8 mouse cellular contexts compared by ENCODE assay signal in the genomic region with DNA sequence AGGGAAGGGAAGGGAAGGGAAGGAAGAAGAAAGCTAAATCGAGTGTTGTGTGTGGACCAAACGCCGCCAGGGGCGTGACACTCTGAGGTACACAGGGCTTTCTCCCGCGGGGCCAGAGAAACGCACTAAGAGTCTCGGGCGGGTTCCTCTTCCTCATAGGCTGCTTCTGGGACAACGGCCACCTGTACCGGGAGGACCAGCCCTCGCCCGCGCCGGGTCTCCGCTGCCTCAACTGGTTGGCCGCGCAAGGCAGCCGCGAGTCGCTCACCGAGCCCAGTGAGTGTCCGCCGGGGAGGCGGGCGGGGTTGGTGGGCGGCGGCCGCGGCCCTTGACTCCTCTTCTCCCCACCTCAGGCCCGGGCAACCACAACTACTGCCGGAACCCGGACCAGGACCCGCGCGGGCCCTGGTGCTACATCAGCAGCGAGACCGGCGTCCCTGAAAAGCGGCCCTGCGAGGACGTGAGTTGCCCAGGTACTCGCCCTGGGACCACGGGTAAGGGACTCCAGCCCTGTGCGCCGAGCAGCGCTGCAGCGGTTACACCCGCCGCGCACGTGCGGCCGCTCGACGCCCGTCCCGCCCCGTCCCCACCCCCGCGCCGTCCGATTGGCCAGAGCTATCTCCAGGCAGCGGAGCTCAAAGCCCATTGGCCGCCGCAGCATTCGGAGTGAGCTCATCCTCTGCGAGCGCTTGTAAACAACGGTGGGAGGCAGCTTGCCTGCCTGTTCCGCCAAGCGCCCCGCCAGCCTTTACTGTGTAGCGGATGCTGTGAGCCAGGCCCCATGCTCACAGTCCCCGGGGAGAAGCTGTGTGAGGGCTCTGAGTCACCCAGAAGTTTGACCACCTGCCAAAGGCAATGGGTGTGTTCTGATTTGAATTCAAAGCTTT. TPM values are rescaled to one million over a fixed set of nuclear protein-coding genes. Genes with fewer than 3 reads are reported as not detected.
DNase-seq lines count a peak whose midpoint lies in the region; ATAC-seq lines count a peak whose summit lies in the region.

No protein-coding gene starts in this region.

- peak; percentile 96 for DNase-seq in adrenal gland, adult 2 months
- peak; percentile 90 for DNase-seq in embryo, embryonic 11.5 days (ENCODE audit: low read depth, low spot score)
- peak; percentile 83 to 90 for DNase-seq in gastrocnemius, postnatal 36 days
- DNase-seq in left cerebral cortex, postnatal 25 days (ENCODE audit: low spot score in 2 of 2), result peak; percentile 93 to 97
- peak; percentile 95 for DNase-seq in mesoderm, embryonic 11.5 days (ENCODE audit: low read depth, low spot score)
- DNase-seq in right cerebral cortex, postnatal 36 days (ENCODE audit: low spot score in 2 of 2), result peak; percentile 93 to 95
- DNase-seq in urinary bladder, postnatal 4 days (ENCODE audit: low spot score in 2 of 2), result peak; percentile 91 to 94

- peak overlapping the region; percentile 76 for H3K27ac ChIP-seq in intestine, embryonic 16.5 days (ENCODE audit: low read length)

- peak overlapping the region; percentile 70 for H3K9ac ChIP-seq in intestine, embryonic 16.5 days (ENCODE audit: low read depth, low read length)

- no peaks in the 10 kb centered on the region for H3K36me3 ChIP-seq in intestine, embryonic 16.5 days (ENCODE audit: control insufficient read depth, insufficient read depth, low read length)

- H3K27me3 ChIP-seq in intestine, embryonic 16.5 days (replicated peaks; ENCODE audit: control insufficient read depth, insufficient read depth, low read length), result no peaks in the 10 kb centered on the region

- WGBS in intestine, embryonic 16.5 days, result under 1% methylated on average over 74 of the region's 75 CpGs

- H3K4me1 ChIP-seq in intestine, embryonic 16.5 days (ENCODE audit: control insufficient read depth, insufficient read depth, low read length), result peaks cover 36% of the 10 kb centered on the region

- ATAC-seq in intestine, embryonic 16.5 days, result peak; percentile 97

- H3K9me3 ChIP-seq in intestine, embryonic 16.5 days (ENCODE audit: control insufficient read depth, low read length), result no peaks in the 10 kb centered on the region

- peak overlapping the region; percentile 99 for H3K4me2 ChIP-seq in intestine, embryonic 16.5 days (ENCODE audit: low read depth, low read length)

- H3K4me3 ChIP-seq in intestine, embryonic 16.5 days (ENCODE audit: low read length), result peak overlapping the region; percentile 58

- intact Hi-C loops in gastrocnemius, postnatal 36 days (cut with DNase I), result no loop called here
- intact Hi-C loops in left cerebral cortex, postnatal 25 days (cut with DNase I), result loop anchor here (1.0 to 2.0 kb wide), 2 partner anchors 43 to 65 kb away; a partner anchor contains a TSS

RNA-seq across cellular contexts. Expression of a gene that starts 1.8 kb away (rescaled TPM):
- total RNA-seq in adrenal gland, adult 2 months (2021), result 10 to 100 TPM in 1 of 2 experiments, 1 to 10 TPM in 1; 8.0 to 14.0 TPM
- 40.3 and 43.3 TPM in 2 replicates for polyA plus RNA-seq in adrenal gland, adult 2 months (2012; rRNA removed)
- 10 to 100 TPM; 21.2 to 25.0 TPM for total RNA-seq in gastrocnemius, postnatal 36 days (2021)
- polyA plus RNA-seq in intestine, embryonic 16.5 days (2015; fragmentation: Nextera tagmentation; extraction: Ambion mirVana), result 7.3 and 8.8 TPM in 2 replicates
- total RNA-seq in left cerebral cortex, postnatal 25 days (2021), result 10 to 100 TPM; 26.3 to 29.1 TPM

RNA-seq across cellular contexts. Expression of a gene that starts 43.3 kb away (rescaled TPM):
- total RNA-seq in adrenal gland, adult 2 months (2021), result 10 to 100 TPM; 19.7 to 30.4 TPM
- 73.0 and 73.9 TPM in 2 replicates for polyA plus RNA-seq in adrenal gland, adult 2 months (2012; rRNA removed)
- total RNA-seq in gastrocnemius, postnatal 36 days (2021), result 10 to 100 TPM in 1 of 2 experiments, 1 to 10 TPM in 1; 8.3 to 19.4 TPM
- polyA plus RNA-seq in intestine, embryonic 16.5 days (2015; fragmentation: Nextera tagmentation; extraction: Ambion mirVana), result 20.9 and 22.1 TPM in 2 replicates
- 10 to 100 TPM; 40.6 to 40.9 TPM for total RNA-seq in left cerebral cortex, postnatal 25 days (2021)

Comparison
In these comparisons a context has a peak if more than half of its experiments do, and no peak if none do; other contexts are left out.
1. Peak in every context shown above with its lines: DNase-seq, ATAC-seq, H3K4me3 ChIP-seq and H3K27ac ChIP-seq.